Mouse (Mus musculus): ENCODE measurements around the gene Hat1. TPM values are rescaled to one million over a fixed set of nuclear protein-coding genes. Genes with fewer than 3 reads are reported as not detected.

Gene Hat1
- polyA plus RNA-seq, 1 experiment from 2014 or later: 205 TPM

- WGBS: 83% methylated on average over 4 of the region's 4 CpGs
- Histone ChIP-seq H3K4me1 (ENCODE audit: control insufficient read depth, insufficient read depth, low read length) (no peaks in the 10 kb centered on the region), H3K36me3 (replicated peaks; ENCODE audit: control insufficient read depth, insufficient read depth, low read depth, low read length) (peaks cover 11% of the 10 kb centered on the region), H3K4me3 (ENCODE audit: low read depth, low read length) (no peak overlapping the region), H3K9ac (replicated peaks; ENCODE audit: low read length) (no peak overlapping the region), H3K27me3 (ENCODE audit: control insufficient read depth, insufficient read depth, low read length) (no peaks in the 10 kb centered on the region), H3K9me3 (replicated peaks; ENCODE audit: control insufficient read depth, low read length) (no peaks in the 10 kb centered on the region), H3K27ac (replicated peaks; ENCODE audit: low read depth, low read length) (no peak overlapping the region), H3K4me2 (ENCODE audit: low read depth, low read length) (no peak overlapping the region)
- DNase-seq (ENCODE audit: low spot score) (no peak), ATAC-seq (replicated peaks; ENCODE audit: insufficient number of reproducible peaks, low FRiP score, low TSS enrichment, low read depth) (no peak)
These were observed 35.8 kb downstream of the Hat1 start for GRCm38 (mm10) chr2:71424545-71424944.

GRCm38 (mm10) chr2:71435440-71435839 is 46.7 kb downstream of the Hat1 start:
- Histone ChIP-seq H3K4me2 (ENCODE audit: low read depth, low read length) (no peak overlapping the region), H3K27ac (replicated peaks; ENCODE audit: low read depth, low read length) (no peak overlapping the region), H3K4me3 (ENCODE audit: low read depth, low read length) (no peak overlapping the region), H3K9me3 (replicated peaks; ENCODE audit: control insufficient read depth, low read length) (no peaks in the 10 kb centered on the region), H3K9ac (replicated peaks; ENCODE audit: low read length) (no peak overlapping the region), H3K27me3 (ENCODE audit: control insufficient read depth, insufficient read depth, low read length) (no peaks in the 10 kb centered on the region), H3K4me1 (ENCODE audit: control insufficient read depth, insufficient read depth, low read length) (no peaks in the 10 kb centered on the region), H3K36me3 (replicated peaks; ENCODE audit: control insufficient read depth, insufficient read depth, low read depth, low read length) (peaks cover 3% of the 10 kb centered on the region)
- WGBS: 89% methylated on average over 4 of the region's 4 CpGs
- ATAC-seq (replicated peaks; ENCODE audit: insufficient number of reproducible peaks, low FRiP score, low TSS enrichment, low read depth): no peak
- no peak for DNase-seq (ENCODE audit: low spot score)

- Histone ChIP-seq H3K4me3 (ENCODE audit: low read depth, low read length) (no peak overlapping the region), H3K4me2 (ENCODE audit: low read depth, low read length) (no peak overlapping the region), H3K4me1 (ENCODE audit: control insufficient read depth, insufficient read depth, low read length) (no peaks in the 10 kb centered on the region), H3K9ac (replicated peaks; ENCODE audit: low read length) (no peak overlapping the region), H3K9me3 (replicated peaks; ENCODE audit: control insufficient read depth, low read length) (no peaks in the 10 kb centered on the region), H3K27ac (replicated peaks; ENCODE audit: low read depth, low read length) (no peak overlapping the region), H3K27me3 (ENCODE audit: control insufficient read depth, insufficient read depth, low read length) (no peaks in the 10 kb centered on the region), H3K36me3 (replicated peaks; ENCODE audit: control insufficient read depth, insufficient read depth, low read depth, low read length) (no peaks in the 10 kb centered on the region; the same call in 1 of the 2 replicates)
- DNase-seq (ENCODE audit: low spot score) (no peak), ATAC-seq (replicated peaks; ENCODE audit: insufficient number of reproducible peaks, low FRiP score, low TSS enrichment, low read depth) (no peak)
- WGBS: 39% methylated on average over 2 of the region's 2 CpGs
These were observed 54.6 kb downstream of the Hat1 start for GRCm38 (mm10) chr2:71443376-71443775.

- H3K4me3 ChIP-seq (ENCODE audit: low read depth, low read length): no peak overlapping the region
- H3K36me3 ChIP-seq (replicated peaks; ENCODE audit: control insufficient read depth, insufficient read depth, low read depth, low read length): no peaks in the 10 kb centered on the region; the same call in 1 of the 2 replicates
- H3K27ac ChIP-seq (replicated peaks; ENCODE audit: low read depth, low read length): no peak overlapping the region
- H3K4me2 ChIP-seq (ENCODE audit: low read depth, low read length): no peak overlapping the region
- no peaks in the 10 kb centered on the region for H3K9me3 ChIP-seq (replicated peaks; ENCODE audit: control insufficient read depth, low read length)
- no peak overlapping the region; the same call in 1 of the 2 replicates for H3K9ac ChIP-seq (replicated peaks; ENCODE audit: low read length)
- H3K27me3 ChIP-seq (ENCODE audit: control insufficient read depth, insufficient read depth, low read length): no peaks in the 10 kb centered on the region
- no peak for ATAC-seq (replicated peaks; ENCODE audit: insufficient number of reproducible peaks, low FRiP score, low TSS enrichment, low read depth)
- H3K4me1 ChIP-seq (ENCODE audit: control insufficient read depth, insufficient read depth, low read length): no peaks in the 10 kb centered on the region
- 52% methylated on average over 17 of the region's 17 CpGs for WGBS
- DNase-seq (ENCODE audit: low spot score): no peak
These were observed 56.9 kb downstream of the Hat1 start for GRCm38 (mm10) chr2:71445536-71446196.

GRCm38 (mm10) chr2:71449604-71450003 is 60.8 kb downstream of the Hat1 start:
- DNase-seq (ENCODE audit: low spot score): no peak
- Histone ChIP-seq H3K27me3 (ENCODE audit: control insufficient read depth, insufficient read depth, low read length) (no peaks in the 10 kb centered on the region), H3K4me1 (ENCODE audit: control insufficient read depth, insufficient read depth, low read length) (no peaks in the 10 kb centered on the region), H3K27ac (replicated peaks; ENCODE audit: low read depth, low read length) (no peak overlapping the region), H3K9ac (replicated peaks; ENCODE audit: low read length) (no peak overlapping the region), H3K4me2 (ENCODE audit: low read depth, low read length) (no peak overlapping the region), H3K9me3 (replicated peaks; ENCODE audit: control insufficient read depth, low read length) (no peaks in the 10 kb centered on the region), H3K36me3 (replicated peaks; ENCODE audit: control insufficient read depth, insufficient read depth, low read depth, low read length) (no peaks in the 10 kb centered on the region), H3K4me3 (ENCODE audit: low read depth, low read length) (no peak overlapping the region)
- ATAC-seq (replicated peaks; ENCODE audit: insufficient number of reproducible peaks, low FRiP score, low TSS enrichment, low read depth): no peak
- 26% methylated on average over 2 of the region's 2 CpGs for WGBS

GRCm38 (mm10) chr2:71451761-71452160 is 63.0 kb downstream of the Hat1 start:
- Histone ChIP-seq H3K36me3 (replicated peaks; ENCODE audit: control insufficient read depth, insufficient read depth, low read depth, low read length) (no peaks in the 10 kb centered on the region), H3K9me3 (replicated peaks; ENCODE audit: control insufficient read depth, low read length) (no peaks in the 10 kb centered on the region), H3K4me1 (ENCODE audit: control insufficient read depth, insufficient read depth, low read length) (no peaks in the 10 kb centered on the region), H3K4me3 (ENCODE audit: low read depth, low read length) (no peak overlapping the region), H3K9ac (replicated peaks; ENCODE audit: low read length) (no peak overlapping the region), H3K4me2 (ENCODE audit: low read depth, low read length) (no peak overlapping the region), H3K27me3 (ENCODE audit: control insufficient read depth, insufficient read depth, low read length) (no peaks in the 10 kb centered on the region), H3K27ac (replicated peaks; ENCODE audit: low read depth, low read length) (no peak overlapping the region)
- DNase-seq (ENCODE audit: low spot score) (no peak), ATAC-seq (replicated peaks; ENCODE audit: insufficient number of reproducible peaks, low FRiP score, low TSS enrichment, low read depth) (no peak)
- 42% methylated on average over 5 of the region's 5 CpGs for WGBS

GRCm38 (mm10) chr2:71453161-71453916 is 64.6 kb downstream of the Hat1 start, which contains the start of gene Metap1d:
TSS of gene Metap1d (plus strand) at chr2:71453276.
- DNase-seq (ENCODE audit: low spot score) (peak; percentile 99), ATAC-seq (replicated peaks; ENCODE audit: insufficient number of reproducible peaks, low FRiP score, low TSS enrichment, low read depth) (peak; percentile 94)
- 0 out of 2 replicates have a peak within 1 kb of the TSS, but pooled peaks have one; percentile 17 for H3K27ac ChIP-seq (replicated peaks; ENCODE audit: low read depth, low read length)
- no peaks in the 10 kb centered on the region for H3K36me3 ChIP-seq (replicated peaks; ENCODE audit: control insufficient read depth, insufficient read depth, low read depth, low read length)
- WGBS: under 1% methylated on average over 61 of the region's 61 CpGs
- H3K9me3 ChIP-seq (replicated peaks; ENCODE audit: control insufficient read depth, low read length): no peaks in the 10 kb centered on the region
- H3K4me1 ChIP-seq (ENCODE audit: control insufficient read depth, insufficient read depth, low read length): no peaks in the 10 kb centered on the region
- H3K9ac ChIP-seq (replicated peaks; ENCODE audit: low read length): peak within 1 kb of the TSS; percentile 57
- H3K27me3 ChIP-seq (ENCODE audit: control insufficient read depth, insufficient read depth, low read length): no peaks in the 10 kb centered on the region
- peak within 1 kb of the TSS; percentile 65 for H3K4me2 ChIP-seq (ENCODE audit: low read depth, low read length)
- peak within 1 kb of the TSS; percentile 62 for H3K4me3 ChIP-seq (ENCODE audit: low read depth, low read length)

GRCm38 (mm10) chr2:71453917-71454260 is 65.1 kb downstream of the Hat1 start:
- Histone ChIP-seq H3K27ac (replicated peaks; ENCODE audit: low read depth, low read length) (no peak overlapping the region), H3K36me3 (replicated peaks; ENCODE audit: control insufficient read depth, insufficient read depth, low read depth, low read length) (no peaks in the 10 kb centered on the region), H3K4me2 (ENCODE audit: low read depth, low read length) (peak overlapping the region; percentile 65), H3K9me3 (replicated peaks; ENCODE audit: control insufficient read depth, low read length) (no peaks in the 10 kb centered on the region), H3K27me3 (ENCODE audit: control insufficient read depth, insufficient read depth, low read length) (no peaks in the 10 kb centered on the region), H3K4me3 (ENCODE audit: low read depth, low read length) (peak overlapping the region; percentile 62), H3K9ac (replicated peaks; ENCODE audit: low read length) (no peak overlapping the region), H3K4me1 (ENCODE audit: control insufficient read depth, insufficient read depth, low read length) (no peaks in the 10 kb centered on the region)
- DNase-seq (ENCODE audit: low spot score) (no peak), ATAC-seq (replicated peaks; ENCODE audit: insufficient number of reproducible peaks, low FRiP score, low TSS enrichment, low read depth) (no peak)
- WGBS: 47% methylated on average over 4 of the region's 4 CpGs
